Mouse (Mus musculus): ENCODE results near the gene Aldoc. TPM values are rescaled to one million over a fixed set of nuclear protein-coding genes. Genes with fewer than 3 reads are reported as not detected.

Aldoc gene
- polyA plus RNA-seq, 1 experiment: 0.91 TPM

GRCm38 (mm10) chr11:78333992-78334391, 11.2 kb downstream of the Aldoc start:
- Histone ChIP-seq H3K79me3 (ENCODE audit: low read depth) (peaks cover 2% of the 10 kb centered on the region), H3K36me3 (ENCODE audit: control insufficient read depth, insufficient read depth) (peaks cover 26% of the 10 kb centered on the region), H3K79me2 (ENCODE audit: control insufficient read depth, insufficient read depth) (no peaks in the 10 kb centered on the region), H3K27me3 (ENCODE audit: control insufficient read depth, insufficient read depth, insufficient read length) (no peaks in the 10 kb centered on the region), H3K4me3 (ENCODE audit: insufficient read depth, poor library complexity, severe bottlenecking) (no peak overlapping the region), H3ac (ENCODE audit: control insufficient read depth, insufficient read length, low read depth) (no peak overlapping the region)
- TF ChIP-seq CTCF (IDR thresholded peaks at IDR 0.05; ENCODE audit: control insufficient read depth, insufficient read depth, insufficient read length) (no peak), USF1 (IDR thresholded peaks at IDR 0.05; ENCODE audit: low read depth) (no peak), MYOD1 (IDR thresholded peaks at IDR 0.05; ENCODE audit: control insufficient read depth, insufficient read length, low read depth) (no peak), CEBPB (IDR thresholded peaks at IDR 0.05; ENCODE audit: low read depth) (no peak), MAX (IDR thresholded peaks at IDR 0.05) (no peak), MYOG (IDR thresholded peaks at IDR 0.05; ENCODE audit: control insufficient read depth, extremely low read depth, insufficient read length) (no peak), FOSL1 (IDR thresholded peaks at IDR 0.05; ENCODE audit: insufficient read depth, low read length, poor library complexity, severe bottlenecking) (no peak)

- no peak overlapping the region for H3K4me3 ChIP-seq (ENCODE audit: insufficient read depth, poor library complexity, severe bottlenecking)
- TF ChIP-seq CTCF (IDR thresholded peaks at IDR 0.05; ENCODE audit: control insufficient read depth, insufficient read depth, insufficient read length): no peak
- no peak for TF ChIP-seq MAX (IDR thresholded peaks at IDR 0.05)
- no peak for TF ChIP-seq CEBPB (IDR thresholded peaks at IDR 0.05; ENCODE audit: low read depth)
- no peak for TF ChIP-seq FOSL1 (IDR thresholded peaks at IDR 0.05; ENCODE audit: insufficient read depth, low read length, poor library complexity, severe bottlenecking)
- no peak for TF ChIP-seq USF1 (IDR thresholded peaks at IDR 0.05; ENCODE audit: low read depth)
- no peak for TF ChIP-seq MYOG (IDR thresholded peaks at IDR 0.05; ENCODE audit: control insufficient read depth, extremely low read depth, insufficient read length)
- no peak for TF ChIP-seq MYOD1 (IDR thresholded peaks at IDR 0.05; ENCODE audit: control insufficient read depth, insufficient read length, low read depth)
- H3K36me3 ChIP-seq (ENCODE audit: control insufficient read depth, insufficient read depth): peaks cover 34% of the 10 kb centered on the region
- no peak overlapping the region for H3ac ChIP-seq (ENCODE audit: control insufficient read depth, insufficient read length, low read depth)
- H3K79me3 ChIP-seq (ENCODE audit: low read depth): no peaks in the 10 kb centered on the region
- H3K27me3 ChIP-seq (ENCODE audit: control insufficient read depth, insufficient read depth, insufficient read length): no peaks in the 10 kb centered on the region
- no peaks in the 10 kb centered on the region for H3K79me2 ChIP-seq (ENCODE audit: control insufficient read depth, insufficient read depth)
Observed at GRCm38 (mm10) chr11:78337040-78337439, 14.3 kb downstream of the Aldoc start.

- peaks cover 17% of the 10 kb centered on the region for H3K36me3 ChIP-seq (ENCODE audit: control insufficient read depth, insufficient read depth)
- H3K4me3 ChIP-seq (ENCODE audit: insufficient read depth, poor library complexity, severe bottlenecking): no peak overlapping the region
- H3K79me3 ChIP-seq (ENCODE audit: low read depth): no peaks in the 10 kb centered on the region
- no peaks in the 10 kb centered on the region for H3K27me3 ChIP-seq (ENCODE audit: control insufficient read depth, insufficient read depth, insufficient read length)
- H3K79me2 ChIP-seq (ENCODE audit: control insufficient read depth, insufficient read depth): no peaks in the 10 kb centered on the region
- TF ChIP-seq CTCF (IDR thresholded peaks at IDR 0.05; ENCODE audit: control insufficient read depth, insufficient read depth, insufficient read length): no peak
- no peak for TF ChIP-seq FOSL1 (IDR thresholded peaks at IDR 0.05; ENCODE audit: insufficient read depth, low read length, poor library complexity, severe bottlenecking)
- no peak for TF ChIP-seq MAX (IDR thresholded peaks at IDR 0.05)
- no peak for TF ChIP-seq USF1 (IDR thresholded peaks at IDR 0.05; ENCODE audit: low read depth)
- no peak overlapping the region for H3ac ChIP-seq (ENCODE audit: control insufficient read depth, insufficient read length, low read depth)
Observed at GRCm38 (mm10) chr11:78341702-78342101, 18.9 kb downstream of the Aldoc start.

- H3K79me3 ChIP-seq (ENCODE audit: low read depth): no peaks in the 10 kb centered on the region
- H3ac ChIP-seq (ENCODE audit: control insufficient read depth, insufficient read length, low read depth): peak within 1 kb of the TSS; percentile 86
- H3K36me3 ChIP-seq (ENCODE audit: control insufficient read depth, insufficient read depth): peaks cover 18% of the 10 kb centered on the region
- H3K79me2 ChIP-seq (ENCODE audit: control insufficient read depth, insufficient read depth): no peaks in the 10 kb centered on the region
- no peaks in the 10 kb centered on the region for H3K27me3 ChIP-seq (ENCODE audit: control insufficient read depth, insufficient read depth, insufficient read length)
- TF ChIP-seq MYOG (IDR thresholded peaks at IDR 0.05; ENCODE audit: control insufficient read depth, extremely low read depth, insufficient read length) (no peak), FOSL1 (IDR thresholded peaks at IDR 0.05; ENCODE audit: insufficient read depth, low read length, poor library complexity, severe bottlenecking) (no peak), CTCF (IDR thresholded peaks at IDR 0.05; ENCODE audit: control insufficient read depth, insufficient read depth, insufficient read length) (no peak), MYOD1 (IDR thresholded peaks at IDR 0.05; ENCODE audit: control insufficient read depth, insufficient read length, low read depth) (no peak), MAX (IDR thresholded peaks at IDR 0.05) (no peak)
- peak within 1 kb of the TSS; percentile 43 for H3K4me3 ChIP-seq (ENCODE audit: insufficient read depth, poor library complexity, severe bottlenecking)
Observed at GRCm38 (mm10) chr11:78343381-78344327, 20.9 kb downstream of the Aldoc start, which contains the start of gene Unc119. Unc119 (plus strand) TSS chr11:78343482.

- no peaks in the 10 kb centered on the region for H3K79me3 ChIP-seq (ENCODE audit: low read depth)
- peaks cover 13% of the 10 kb centered on the region for H3K36me3 ChIP-seq (ENCODE audit: control insufficient read depth, insufficient read depth)
Observed at GRCm38 (mm10) chr11:78344328-78344889, 21.6 kb downstream of the Aldoc start.

More at GRCm38 (mm10) chr11:78344328-78344889, 21.6 kb downstream of the Aldoc start:
- Histone ChIP-seq H3K79me2 (ENCODE audit: control insufficient read depth, insufficient read depth) (no peaks in the 10 kb centered on the region), H3ac (ENCODE audit: control insufficient read depth, insufficient read length, low read depth) (no peak overlapping the region), H3K27me3 (ENCODE audit: control insufficient read depth, insufficient read depth, insufficient read length) (no peaks in the 10 kb centered on the region), H3K4me3 (ENCODE audit: insufficient read depth, poor library complexity, severe bottlenecking) (no peak overlapping the region)
- no peak for TF ChIP-seq MAX (IDR thresholded peaks at IDR 0.05)
- TF ChIP-seq MYOD1 (IDR thresholded peaks at IDR 0.05; ENCODE audit: control insufficient read depth, insufficient read length, low read depth): no peak
- TF ChIP-seq USF1 (IDR thresholded peaks at IDR 0.05; ENCODE audit: low read depth): no peak
- no peak for TF ChIP-seq CTCF (IDR thresholded peaks at IDR 0.05; ENCODE audit: control insufficient read depth, insufficient read depth, insufficient read length)
- no peak for TF ChIP-seq CEBPB (IDR thresholded peaks at IDR 0.05; ENCODE audit: low read depth)
- no peak for TF ChIP-seq FOSL1 (IDR thresholded peaks at IDR 0.05; ENCODE audit: insufficient read depth, low read length, poor library complexity, severe bottlenecking)
- TF ChIP-seq MYOG (IDR thresholded peaks at IDR 0.05; ENCODE audit: control insufficient read depth, extremely low read depth, insufficient read length): no peak
